Comparison of ENCODE assay signal across 11 mouse cellular contexts in genomic region chr2:131508501-131508900, GRCm38 (mm10). TPM values are rescaled to one million over a fixed set of nuclear protein-coding genes. Genes with fewer than 3 reads are reported as not detected.
DNase-seq lines count a peak whose midpoint lies in the region; ATAC-seq and TF ChIP-seq lines count a peak whose summit lies in the region.
"Had no signal": no experiment of that assay in that cellular context is flagged by ENCODE, and none has a peak within 500 bp of the region (broad histone marks: within the 10 kb centered on the region; RNA-seq: fewer than 3 reads in every experiment).

No protein-coding gene starts in this region.

- ATAC-seq in midbrain, postnatal 0 days (ENCODE audit: low FRiP score): peak; percentile 33; the same call in 1 of the 2 replicates

- 32% methylated on average over 2 of the region's 2 CpGs for WGBS in heart, adult 2 months
- 42% methylated on average over 2 of the region's 2 CpGs for WGBS in midbrain, postnatal 0 days

- peak; percentile 36 to 54 for DNase-seq in heart, adult 18-20 months
- no peak for DNase-seq in heart, adult 2 months
- DNase-seq in retina, postnatal 1 day: peak; percentile 57
- no peak for DNase-seq in retina, embryonic 14.5 days (ENCODE audit: low spot score)
- peak; percentile 80 for DNase-seq in layer of hippocampus, adult 9-11 months
- DNase-seq in midbrain, postnatal 0 days (ENCODE audit: low spot score): peak; percentile 67
- DNase-seq in gastrocnemius, postnatal 10 days: no peak
- DNase-seq in urinary bladder, adult 2 months (ENCODE audit: low spot score): no peak
- DNase-seq: adrenal gland, postnatal 10 days had no signal

- no peaks in the 10 kb centered on the region for H3K36me3 ChIP-seq in heart, adult 2 months (ENCODE audit: control insufficient read depth, insufficient read depth, low read length)
- H3K36me3 ChIP-seq in midbrain, postnatal 0 days (ENCODE audit: insufficient read depth, low read length): no peaks in the 10 kb centered on the region
- H3K36me3 ChIP-seq: hindbrain, embryonic 15.5 days had no signal

- no peak overlapping the region for H3K4me2 ChIP-seq in midbrain, postnatal 0 days (ENCODE audit: low read depth, low read length, poor library complexity, severe bottlenecking)
- H3K4me2 ChIP-seq: hindbrain, embryonic 15.5 days; midbrain, embryonic 12.5 days had no signal

- no peak overlapping the region for H3K9ac ChIP-seq in heart, adult 2 months (ENCODE audit: low read depth, low read length)
- no peak overlapping the region; the same call in 1 of the 2 replicates for H3K9ac ChIP-seq in midbrain, postnatal 0 days (replicated peaks; ENCODE audit: low read length, poor library complexity, severe bottlenecking)
- H3K9ac ChIP-seq: hindbrain, embryonic 15.5 days; midbrain, embryonic 12.5 days had no signal

- no peak for TF ChIP-seq CTCF in heart, adult 2 months (IDR thresholded peaks at IDR 0.05)
- no peak for TF ChIP-seq CTCF in midbrain, postnatal 0 days (IDR thresholded peaks at IDR 0.05)

- no peaks in the 10 kb centered on the region for H3K27me3 ChIP-seq in heart, adult 2 months (ENCODE audit: control insufficient read depth, insufficient read depth, low read length)
- no peaks in the 10 kb centered on the region for H3K27me3 ChIP-seq in midbrain, postnatal 0 days (ENCODE audit: insufficient read depth, low read length)
- H3K27me3 ChIP-seq: hindbrain, embryonic 15.5 days; midbrain, embryonic 12.5 days had no signal

- TF ChIP-seq EP300 in heart, adult 2 months (IDR thresholded peaks at IDR 0.05; ENCODE audit: insufficient read depth, low read depth, low read length): no peak

- H3K79me2 ChIP-seq in heart, adult 2 months (replicated peaks; ENCODE audit: control insufficient read depth, insufficient read depth, low read length): no peaks in the 10 kb centered on the region

- H3K4me3 ChIP-seq in heart, adult 2 months: no peak overlapping the region
- no peak overlapping the region for H3K4me3 ChIP-seq in midbrain, postnatal 0 days (ENCODE audit: low read depth, low read length)
- H3K4me3 ChIP-seq: hindbrain, embryonic 15.5 days; midbrain, embryonic 12.5 days had no signal

- peaks cover 13% of the 10 kb centered on the region for H3K4me1 ChIP-seq in heart, adult 2 months (ENCODE audit: control insufficient read depth, insufficient read depth, low read length)
- H3K4me1 ChIP-seq in midbrain, postnatal 0 days (ENCODE audit: insufficient read depth, low read length): peaks cover 7% of the 10 kb centered on the region; the same call in 1 of the 2 replicates

- intact Hi-C loops in heart, adult 2 months (cut with DNase I): no loop called here

- no peak for TF ChIP-seq POLR2A in heart, adult 2 months (IDR thresholded peaks at IDR 0.05; ENCODE audit: insufficient read depth, low read depth, low read length)

- no peak overlapping the region for H3K27ac ChIP-seq in heart, adult 2 months
- peak overlapping the region; percentile 39; the same call in 1 of the 2 replicates for H3K27ac ChIP-seq in midbrain, postnatal 0 days (ENCODE audit: low read depth, low read length)
- H3K27ac ChIP-seq: hindbrain, embryonic 15.5 days; midbrain, embryonic 12.5 days had no signal

- no peaks in the 10 kb centered on the region for H3K9me3 ChIP-seq in midbrain, postnatal 0 days (ENCODE audit: low read length)
- H3K9me3 ChIP-seq: hindbrain, embryonic 15.5 days; midbrain, embryonic 12.5 days had no signal

RNA-seq across cellular contexts. Expression of gene Smox, which starts 17.2 kb away (rescaled TPM):
- 10 to 100 TPM; 19.4 to 23.3 TPM for total RNA-seq in heart, adult 18-20 months (2021)
- 10 to 100 TPM; 23.0 to 28.1 TPM for total RNA-seq in heart, adult 2 months (2021)
- 34.8 and 39.8 TPM in 2 replicates for polyA plus RNA-seq in heart, adult 2 months (2012; rRNA removed)
- total RNA-seq in midbrain, postnatal 0 days (2014; rRNA removed): 77.6 and 84.2 TPM in 2 replicates
- 65.6 and 73.6 TPM in 2 replicates for polyA plus RNA-seq in midbrain, postnatal 0 days (2015; fragmentation: Nextera tagmentation; extraction: Ambion mirVana)
- 10 to 100 TPM; 25.9 to 28.9 TPM for total RNA-seq in gastrocnemius, postnatal 10 days (2021)
- polyA plus RNA-seq in urinary bladder, adult 2 months (2012; rRNA removed): 16.7 and 18.4 TPM in 2 replicates

RNA-seq across cellular contexts. Expression of gene Adra1d, which starts 53.6 kb away (rescaled TPM):
- 1 to 10 TPM; 3.4 to 4.1 TPM for total RNA-seq in heart, adult 18-20 months (2021)
- 1 to 10 TPM; 4.9 to 6.3 TPM for total RNA-seq in heart, adult 2 months (2021)
- polyA plus RNA-seq in heart, adult 2 months (2012; rRNA removed): 5.4 and 6.6 TPM in 2 replicates
- 0.44 and 0.71 TPM in 2 replicates for total RNA-seq in midbrain, postnatal 0 days (2014; rRNA removed)
- 0.10 and 0.34 TPM in 2 replicates for polyA plus RNA-seq in midbrain, postnatal 0 days (2015; fragmentation: Nextera tagmentation; extraction: Ambion mirVana)
- 1 to 10 TPM; 1.8 to 2.1 TPM for total RNA-seq in gastrocnemius, postnatal 10 days (2021)
- 0.97 and 1.1 TPM in 2 replicates for polyA plus RNA-seq in urinary bladder, adult 2 months (2012; rRNA removed)

Comparison
In these comparisons a context has a peak if more than half of its experiments do, and no peak if none do; other contexts are left out.
1. DNase-seq: peak in heart, adult 18-20 months (2 of 2), retina, postnatal 1 day (single experiment), layer of hippocampus, adult 9-11 months (single experiment) and midbrain, postnatal 0 days (single experiment); none in heart, adult 2 months (0 of 2), retina, embryonic 14.5 days (single experiment), gastrocnemius, postnatal 10 days (single experiment) and urinary bladder, adult 2 months (single experiment).